Mouse (Mus musculus) bone marrow, adult 2 months (tissue): ENCODE results near the gene Tubgcp3.

ENCODE experiments used
- CTCF ChIP-seq: fragments of 200-500 bp; IDR thresholded peaks from 2 replicates; pipeline ENCODE4 v1.5.1; 2011; ENCODE audit warnings: low read length, control low read depth; ENCODE audit not compliant: control insufficient read depth, insufficient read depth
- POLR2A ChIP-seq: fragments of 200-500 bp; IDR thresholded peaks from 2 replicates; pipeline ENCODE4 v1.6.1; 2011; ENCODE audit warnings: low read depth, mild to moderate bottlenecking, control low read depth, low read length, borderline replicate concordance; ENCODE audit not compliant: control insufficient read depth

DNA sequence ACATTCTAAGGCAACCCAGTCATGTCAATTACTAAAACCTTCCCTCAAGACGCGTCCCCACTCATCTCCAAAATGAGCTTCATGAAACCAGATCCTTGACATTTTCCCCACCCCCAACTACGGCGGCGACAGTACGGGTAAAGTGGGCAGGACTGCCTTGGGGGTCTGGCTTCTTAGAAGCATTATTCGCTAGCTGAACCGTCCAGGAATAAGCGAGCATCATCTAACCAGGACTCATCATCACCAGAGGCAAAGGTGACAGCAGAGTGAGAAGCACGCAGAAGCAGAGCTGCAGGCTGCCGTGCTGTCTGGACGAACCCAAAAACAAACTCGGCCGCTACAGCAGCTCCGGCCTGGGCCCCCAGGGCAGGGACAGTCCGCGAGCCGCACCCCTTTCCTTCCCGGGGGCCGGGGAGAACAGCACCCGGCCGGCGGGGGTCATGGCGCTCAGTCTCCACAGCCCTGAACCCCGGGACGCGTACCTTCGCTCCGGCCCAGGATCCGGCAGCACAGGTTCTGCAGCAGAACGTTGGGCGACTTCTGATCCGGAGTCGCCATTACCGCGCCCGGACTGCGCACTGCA, 484 bp downstream of the Tubgcp3 start:
- TF ChIP-seq POLR2A = no peak
- no peak for TF ChIP-seq CTCF
